Mouse (Mus musculus) kidney, adult 2 months (tissue): ENCODE results near the gene Gm10563. TPM values are rescaled to one million over a fixed set of nuclear protein-coding genes. Genes with fewer than 3 reads are reported as not detected.
A peak's percentile ranks its signal among the peaks of the same experiment; 100 is the strongest.

ENCODE experiments used
- DNase-seq: peaks from one replicate; pipeline ENCODE4 v3.0.0; 2021
- H3K27ac ChIP-seq: fragments of 200-500 bp; 2 replicates; pipeline ENCODE4 v1.5.1; 2012; ENCODE audit warnings: low read depth, low read length, control low read depth, inconsistent platforms; ENCODE audit not compliant: insufficient read depth
- H3K27me3 ChIP-seq: fragments of 200-500 bp; replicated peaks from 2 replicates; pipeline ENCODE4 v1.6.1; 2012; ENCODE audit warnings: mild to moderate bottlenecking, moderate library complexity, low read length, inconsistent platforms; ENCODE audit not compliant: control insufficient read depth, insufficient read depth
- H3K36me3 ChIP-seq: fragments of 200-500 bp; 2 replicates; pipeline ENCODE4 v1.6.1; 2012; ENCODE audit warnings: mild to moderate bottlenecking, moderate library complexity, low read length, inconsistent platforms; ENCODE audit not compliant: control insufficient read depth, insufficient read depth
- H3K4me1 ChIP-seq: fragments of 200-500 bp; 2 replicates; pipeline ENCODE4 v1.6.1; 2011; ENCODE audit warnings: low read length; ENCODE audit not compliant: control insufficient read depth, insufficient read depth
- H3K4me3 ChIP-seq: fragments of 200-500 bp; 2 replicates; pipeline ENCODE4 v1.5.1; 2011; ENCODE audit warnings: mild to moderate bottlenecking, low read depth, low read length, control low read depth; ENCODE audit not compliant: insufficient read depth
- CTCF ChIP-seq: fragments of 200-500 bp; conservative IDR thresholded peaks from 2 replicates; pipeline ENCODE4 v1.5.1; 2011; ENCODE audit warnings: low read depth, mild to moderate bottlenecking, control low read depth, low read length, moderate library complexity, mixed read lengths; ENCODE audit not compliant: insufficient read depth, insufficient read length
- POLR2A ChIP-seq: fragments of 200-500 bp; IDR thresholded peaks from one replicate; pipeline ENCODE4 v1.6.1; 2011; ENCODE audit warnings: low read depth, low read length, control low read depth
- WGBS: fragments of 180-500 bp; shearing (Covaris S2); methylation state at CpG from one replicate; pipeline ENCODE4 v1.1.7; 2018; 5-methylcytosine and 5-hydroxymethylcytosine counted together
- polyA plus RNA-seq: library from polyadenylated mRNA; depleted of rRNA; stranded (reverse); fragments of >200 nt; gene quantifications from 2 replicates; pipeline ENCODE4 v1.2.3, GENCODE M21; 2012

The Gm10563 gene
- polyA plus RNA-seq, 1 experiment = not detected

DNA sequence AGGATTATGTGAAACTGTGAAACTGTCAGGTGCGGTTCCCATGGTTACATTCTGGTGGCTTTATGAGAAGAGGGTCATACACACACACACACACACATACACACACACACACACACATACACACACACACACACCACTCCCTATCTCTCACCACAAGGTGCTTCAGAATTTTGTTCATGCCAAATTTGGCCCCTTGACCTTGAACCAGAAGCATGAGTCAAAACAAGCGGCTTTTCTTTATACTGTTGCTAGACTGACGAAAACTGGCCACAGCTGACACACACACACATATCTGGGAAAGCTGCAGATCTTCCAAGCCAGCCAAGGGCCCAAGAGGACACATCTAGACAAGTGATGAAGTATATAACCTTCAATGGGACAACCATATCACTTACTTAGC is 49.4 kb downstream of the Gm10563 start:
- WGBS = 75% methylated on average over 3 of the region's 3 CpGs
- DNase-seq = no peak
- Histone ChIP-seq H3K4me3 (no peak overlapping the region), H3K27ac (no peak overlapping the region), H3K27me3 (no peaks in the 10 kb centered on the region), H3K4me1 (0 out of 2 replicates have a peak, but pooled peaks cover 3% of the 10 kb centered on the region), H3K36me3 (no peaks in the 10 kb centered on the region)
- TF ChIP-seq CTCF = no peak
- no peak for TF ChIP-seq POLR2A

GRCm38 (mm10) chr4:155593780-155594179 is 51.4 kb downstream of the Gm10563 start:
- Histone ChIP-seq H3K27ac (no peak overlapping the region), H3K36me3 (no peaks in the 10 kb centered on the region), H3K4me1 (0 out of 2 replicates have a peak, but pooled peaks cover 3% of the 10 kb centered on the region), H3K27me3 (no peaks in the 10 kb centered on the region), H3K4me3 (no peak overlapping the region)
- TF ChIP-seq CTCF (no peak), POLR2A (no peak)
- 42% methylated on average over 1 of the region's 1 CpGs for WGBS
- no peak for DNase-seq

- Histone ChIP-seq H3K4me3 (no peak overlapping the region), H3K4me1 (no peaks in the 10 kb centered on the region), H3K27ac (no peak overlapping the region), H3K36me3 (peaks cover 4% of the 10 kb centered on the region; the same call in 1 of the 2 replicates), H3K27me3 (no peaks in the 10 kb centered on the region)
- 86% methylated on average over 7 of the region's 7 CpGs for WGBS
- DNase-seq = no peak
- TF ChIP-seq POLR2A (no peak), CTCF (no peak)
Observed at GRCm38 (mm10) chr4:155591012-155591719, 54.0 kb downstream of the Gm10563 start.

- TF ChIP-seq POLR2A (no peak), CTCF (no peak)
- DNase-seq = no peak
- Histone ChIP-seq H3K4me3 (no peak overlapping the region), H3K36me3 (peaks cover 6% of the 10 kb centered on the region), H3K27me3 (no peaks in the 10 kb centered on the region), H3K4me1 (no peaks in the 10 kb centered on the region), H3K27ac (no peak overlapping the region)
- WGBS = 86% methylated on average over 5 of the region's 5 CpGs
Observed at GRCm38 (mm10) chr4:155589356-155589755, 55.9 kb downstream of the Gm10563 start.

GRCm38 (mm10) chr4:155582279-155582905 is 62.8 kb downstream of the Gm10563 start:
- H3K27me3 ChIP-seq = no peaks in the 10 kb centered on the region
- 72% methylated on average over 6 of the region's 6 CpGs for WGBS
- no peak for DNase-seq
- peaks cover 3% of the 10 kb centered on the region for H3K36me3 ChIP-seq
- TF ChIP-seq POLR2A (no peak), CTCF (no peak)
- H3K4me1 ChIP-seq = peaks cover 6% of the 10 kb centered on the region; the same call in 1 of the 2 replicates
- H3K27ac ChIP-seq = no peak overlapping the region
- H3K4me3 ChIP-seq = no peak overlapping the region

GRCm38 (mm10) chr4:155580420-155580819 is 64.8 kb downstream of the Gm10563 start:
- Histone ChIP-seq H3K27ac (no peak overlapping the region), H3K4me1 (peaks cover 12% of the 10 kb centered on the region; the same call in 1 of the 2 replicates), H3K4me3 (no peak overlapping the region), H3K36me3 (peaks cover 2% of the 10 kb centered on the region), H3K27me3 (no peaks in the 10 kb centered on the region)
- TF ChIP-seq CTCF (peak; percentile 65), POLR2A (no peak)
- no peak for DNase-seq
- WGBS = 29% methylated on average over 1 of the region's 1 CpGs

- 59% methylated on average over 7 of the region's 7 CpGs for WGBS
- H3K27me3 ChIP-seq = no peaks in the 10 kb centered on the region
- peak; percentile 82 for DNase-seq
- no peak overlapping the region for H3K4me3 ChIP-seq
- peaks cover 12% of the 10 kb centered on the region; the same call in 1 of the 2 replicates for H3K4me1 ChIP-seq
- no peaks in the 10 kb centered on the region for H3K36me3 ChIP-seq
- H3K27ac ChIP-seq = no peak overlapping the region; the same call in 1 of the 2 replicates
- no peak for TF ChIP-seq POLR2A
- TF ChIP-seq CTCF = no peak
Observed at GRCm38 (mm10) chr4:155578336-155579125, 66.7 kb downstream of the Gm10563 start.
